Mouse (Mus musculus) inflammation-experienced regulatory T-cells, adult 16 weeks (primary cell): ENCODE data around the gene Foxn3. TPM values are rescaled to one million over a fixed set of nuclear protein-coding genes. Genes with fewer than 3 reads are reported as not detected.

Experiments used
- polyA plus RNA-seq: library from polyadenylated mRNA; unstranded; fragments of 100-300 nt; shearing (Covaris generic); gene quantifications from one replicate; pipeline ENCODE4 v1.2.1, GENCODE M21; 2017

Gene Foxn3
- 99.1 TPM for polyA plus RNA-seq

GRCm38 (mm10) chr12:99563219-99564059 is at the start of gene Foxn3:
Gene Foxn3, minus strand, starts transcription at chr12:99563582.

